Mouse (Mus musculus) testis, adult 2 months (tissue): ENCODE results near the gene Spaca7.
"Not testable (repeated sequence)": the region's sequence is repeated elsewhere in the genome, so short reads cannot be mapped to it uniquely, and the experiment has no call there.

Source experiments
- CTCF ChIP-seq: fragments of 200-500 bp; IDR thresholded peaks from 2 replicates; pipeline ENCODE4 v1.5.1; 2012; ENCODE audit warnings: low read depth, mild to moderate bottlenecking, inconsistent platforms, low read length, moderate library complexity; ENCODE audit not compliant: control insufficient read depth, insufficient read depth, insufficient replicate concordance
- POLR2A ChIP-seq: fragments of 200-500 bp; IDR thresholded peaks from 2 replicates; pipeline ENCODE4 v1.6.1; 2012; ENCODE audit warnings: low read depth, mild to moderate bottlenecking, inconsistent platforms, low read length, moderate library complexity; ENCODE audit not compliant: control insufficient read depth

- not testable (repeated sequence) for TF ChIP-seq CTCF, POLR2A
These were observed 44.5 kb downstream of the Spaca7 start for GRCm38 (mm10) chr8:12617369-12617768.
